20 mouse cellular contexts compared by ENCODE assay signal in genomic region chr16:5452971-5453370, GRCm38 (mm10).
DNase-seq lines count a peak whose midpoint lies in the region; ATAC-seq and TF ChIP-seq lines count a peak whose summit lies in the region.
"Had no signal": no experiment of that assay in that cellular context is flagged by ENCODE, and none has a peak within 500 bp of the region (broad histone marks: within the 10 kb centered on the region; RNA-seq: fewer than 3 reads in every experiment).

No protein-coding gene starts in this region.

- H3K4me2 ChIP-seq in intestine, embryonic 14.5 days (ENCODE audit: low read length) = no peak overlapping the region
- no peak overlapping the region for H3K4me2 ChIP-seq in intestine, postnatal 0 days (replicated peaks; ENCODE audit: low read depth)
- H3K4me2 ChIP-seq in neural tube, embryonic 15.5 days = no peak overlapping the region
- H3K4me2 ChIP-seq: embryonic facial prominence, embryonic 13.5 days; hindbrain, embryonic 14.5 days; limb, embryonic 15.5 days; neural tube, embryonic 12.5 days had no signal

- TF ChIP-seq CTCF in intestine, postnatal 0 days (IDR thresholded peaks at IDR 0.05; ENCODE audit: low read depth) = no peak

- no peak overlapping the region for H3K9ac ChIP-seq in intestine, embryonic 14.5 days (ENCODE audit: low read length)
- no peak overlapping the region for H3K9ac ChIP-seq in intestine, postnatal 0 days (ENCODE audit: low read depth, low read length)
- no peak overlapping the region for H3K9ac ChIP-seq in neural tube, embryonic 15.5 days (replicated peaks)
- H3K9ac ChIP-seq: embryonic facial prominence, embryonic 13.5 days; hindbrain, embryonic 14.5 days; limb, embryonic 15.5 days; neural tube, embryonic 12.5 days had no signal

- DNase-seq in intestine, embryonic 14.5 days (ENCODE audit: low spot score) = no peak
- DNase-seq in CD4-positive helper T cell, adult 2 months (ENCODE audit: low read depth, low spot score) = peak; percentile 34
- peak; percentile 39 to 66 for DNase-seq in thymus, adult 18-20 months
- DNase-seq in cerebellum, adult 8-10 months = no peak
- no peak for DNase-seq in right cerebral cortex, postnatal 25 days
- DNase-seq: adrenal gland, postnatal 36 days; cerebellum, adult 9-10 months; gastrocnemius, postnatal 10 days; heart, adult 2 months; lung, adult 18-20 months had no signal

- no peak overlapping the region for H3K27ac ChIP-seq in intestine, embryonic 14.5 days (ENCODE audit: low read depth)
- no peak overlapping the region for H3K27ac ChIP-seq in intestine, postnatal 0 days (ENCODE audit: low read depth, low read length)
- no peak overlapping the region for H3K27ac ChIP-seq in neural tube, embryonic 15.5 days (replicated peaks)
- H3K27ac ChIP-seq: embryonic facial prominence, embryonic 13.5 days; heart, adult 2 months; hindbrain, embryonic 14.5 days; limb, embryonic 15.5 days; macrophage; neural tube, embryonic 12.5 days; stomach, postnatal 0 days had no signal

- no peaks in the 10 kb centered on the region for H3K9me3 ChIP-seq in intestine, embryonic 14.5 days (ENCODE audit: control insufficient read depth, low read length)
- no peaks in the 10 kb centered on the region for H3K9me3 ChIP-seq in intestine, postnatal 0 days (ENCODE audit: control insufficient read depth)
- no peaks in the 10 kb centered on the region for H3K9me3 ChIP-seq in neural tube, embryonic 15.5 days (replicated peaks)
- H3K9me3 ChIP-seq: embryonic facial prominence, embryonic 13.5 days; limb, embryonic 15.5 days; neural tube, embryonic 12.5 days had no signal

- WGBS in intestine, embryonic 14.5 days = 66% methylated on average over 6 of the region's 6 CpGs
- 56% methylated on average over 6 of the region's 6 CpGs for WGBS in intestine, postnatal 0 days
- WGBS in neural tube, embryonic 15.5 days = 85% methylated on average over 6 of the region's 6 CpGs

- H3K4me1 ChIP-seq in intestine, embryonic 14.5 days (replicated peaks; ENCODE audit: control insufficient read depth, insufficient read depth, low read length) = no peaks in the 10 kb centered on the region
- no peaks in the 10 kb centered on the region for H3K4me1 ChIP-seq in intestine, postnatal 0 days (replicated peaks; ENCODE audit: control insufficient read depth, insufficient read depth, low read length)
- peaks cover 6% of the 10 kb centered on the region; the same call in 1 of the 2 replicates for H3K4me1 ChIP-seq in neural tube, embryonic 15.5 days
- H3K4me1 ChIP-seq: embryonic facial prominence, embryonic 13.5 days; limb, embryonic 15.5 days had no signal

- H3K27me3 ChIP-seq in intestine, embryonic 14.5 days (replicated peaks; ENCODE audit: control insufficient read depth, insufficient read depth, low read length) = no peaks in the 10 kb centered on the region
- no peaks in the 10 kb centered on the region for H3K27me3 ChIP-seq in intestine, postnatal 0 days (replicated peaks; ENCODE audit: control insufficient read depth, insufficient read depth, low read length)
- H3K27me3 ChIP-seq in neural tube, embryonic 15.5 days (replicated peaks) = no peaks in the 10 kb centered on the region
- H3K27me3 ChIP-seq: embryonic facial prominence, embryonic 13.5 days; limb, embryonic 15.5 days; neural tube, embryonic 12.5 days had no signal

- H3K36me3 ChIP-seq in intestine, embryonic 14.5 days (ENCODE audit: control insufficient read depth, insufficient read depth, low read length) = no peaks in the 10 kb centered on the region
- H3K36me3 ChIP-seq in intestine, postnatal 0 days (ENCODE audit: control insufficient read depth, insufficient read depth) = no peaks in the 10 kb centered on the region
- H3K36me3 ChIP-seq in neural tube, embryonic 15.5 days = no peaks in the 10 kb centered on the region
- H3K36me3 ChIP-seq: embryonic facial prominence, embryonic 13.5 days; limb, embryonic 15.5 days; neural tube, embryonic 12.5 days had no signal

- peak; percentile 75 for ATAC-seq in intestine, embryonic 14.5 days (replicated peaks; ENCODE audit: low FRiP score, low TSS enrichment, low read depth)
- ATAC-seq in intestine, postnatal 0 days = no peak
- ATAC-seq in common myeloid progenitor, adult 5-6 weeks (replicated peaks; ENCODE audit: low read depth, poor library complexity, severe bottlenecking) = peak; percentile 86
- ATAC-seq in neural tube, embryonic 15.5 days (ENCODE audit: low FRiP score) = no peak
- ATAC-seq: Patski had no signal

- no peak overlapping the region for H3K4me3 ChIP-seq in intestine, embryonic 14.5 days (ENCODE audit: low read depth, low read length)
- no peak overlapping the region for H3K4me3 ChIP-seq in intestine, postnatal 0 days (ENCODE audit: low read depth, low read length)
- H3K4me3 ChIP-seq in neural tube, embryonic 15.5 days (replicated peaks) = no peak overlapping the region
- H3K4me3 ChIP-seq: embryonic facial prominence, embryonic 13.5 days; heart, adult 2 months; limb, embryonic 15.5 days; neural tube, embryonic 12.5 days had no signal

Comparison
In these comparisons a context has a peak if more than half of its experiments do, and no peak if none do; other contexts are left out.
1. ATAC-seq: peak in intestine, embryonic 14.5 days (single experiment) and common myeloid progenitor, adult 5-6 weeks (single experiment); none in intestine, postnatal 0 days (single experiment) and neural tube, embryonic 15.5 days (single experiment).
2. DNase-seq: peak in CD4-positive helper T cell, adult 2 months (single experiment) and thymus, adult 18-20 months (2 of 2); none in intestine, embryonic 14.5 days (single experiment), cerebellum, adult 8-10 months (single experiment) and right cerebral cortex, postnatal 25 days (single experiment).